Mouse (Mus musculus) CH12.LX (cell line): ENCODE measurements at regions not wholly inside any gene's neighbourhood (a gene's known extent, or its start where the extent isn't known, plus 50 kb on each side); places are given as distances from the start of the nearest gene placed in this dataset.

Experiments
- DNase-seq: peaks from one replicate; pipeline ENCODE4 v3.0.0-alpha.2; 2013; ENCODE audit errors: extremely low read depth
- H3K27ac ChIP-seq: 2 replicates; pipeline ENCODE4 v1.5.1; 2012; ENCODE audit warnings: low read depth, mild to moderate bottlenecking, control low read depth, moderate library complexity; ENCODE audit not compliant: insufficient read depth
- H3K27me3 ChIP-seq: replicated peaks from 2 replicates; pipeline ENCODE3; 2012; ENCODE audit warnings: inconsistent platforms
- H3K36me3 ChIP-seq, 2 experiments: replicated peaks in 1 of 2; 2 replicates each; pipeline versions ENCODE3 to v1.6.1; 2012; ENCODE audit warnings: inconsistent platforms in 1 of 2, low read length in 1 of 2, mild to moderate bottlenecking in 1 of 2, mixed read lengths in 1 of 2, moderate library complexity in 1 of 2; ENCODE audit not compliant: control insufficient read depth in 1 of 2, insufficient read depth in 1 of 2
- H3K4me1 ChIP-seq, 2 experiments: 2 replicates each; pipeline ENCODE4 v1.6.1; 2012; ENCODE audit warnings: inconsistent platforms in 1 of 2, moderate library complexity in 1 of 2; ENCODE audit not compliant: insufficient read depth in 2 of 2, control insufficient read depth in 1 of 2
- H3K4me2 ChIP-seq: 2 replicates; pipeline ENCODE4 v1.6.1; 2012; ENCODE audit warnings: low read depth, mild to moderate bottlenecking, control low read depth; ENCODE audit not compliant: poor library complexity, insufficient read depth, severe bottlenecking
- H3K4me3 ChIP-seq, 3 experiments: fragments of 150-350 bp in 1 of 3; sonication (generic) in 1 of 3; replicated peaks in 1 of 3; 2 replicates each; pipeline versions ENCODE3 to v1.5.1; 2011 to 2012; ENCODE audit warnings: low read depth in 2 of 3, low read length in 2 of 3, mild to moderate bottlenecking in 2 of 3, moderate library complexity in 2 of 3, control low read depth in 1 of 3, improper control_type of control experiment in 1 of 3, inconsistent platforms in 1 of 3, mixed read lengths in 1 of 3; ENCODE audit not compliant: poor library complexity in 1 of 3
- H3K79me2 ChIP-seq: replicated peaks from 2 replicates; pipeline ENCODE4 v1.6.1; 2012; ENCODE audit warnings: mild to moderate bottlenecking, moderate library complexity; ENCODE audit not compliant: control insufficient read depth, poor library complexity, insufficient read depth, severe bottlenecking; ENCODE audit errors: extremely low read depth
- H3K9ac ChIP-seq: 2 replicates; pipeline ENCODE4 v1.6.1; 2012; ENCODE audit warnings: low read depth, mild to moderate bottlenecking, control low read depth, moderate library complexity; ENCODE audit not compliant: insufficient read depth
- H3K9me3 ChIP-seq: replicated peaks from 2 replicates; pipeline ENCODE3; 2012; ENCODE audit warnings: low read length, inconsistent platforms, mixed read lengths
- BHLHE40 ChIP-seq: IDR thresholded peaks from 2 replicates; pipeline ENCODE4 v1.6.1; 2011; ENCODE audit warnings: mild to moderate bottlenecking, low read depth, low read length, improper control_type of control experiment
- E2F4 ChIP-seq: IDR thresholded peaks from 2 replicates; pipeline ENCODE4 v1.6.1; 2011; ENCODE audit warnings: low read depth, low read length, improper control_type of control experiment; ENCODE audit not compliant: insufficient replicate concordance
- EP300 ChIP-seq: IDR thresholded peaks from 2 replicates; pipeline ENCODE4 v1.6.1; 2011; ENCODE audit warnings: low read length, improper control_type of control experiment
- GABPA ChIP-seq: IDR thresholded peaks from 2 replicates; pipeline ENCODE4 v1.6.1; 2012; ENCODE audit warnings: low read depth, low read length, improper control_type of control experiment, inconsistent platforms; ENCODE audit not compliant: insufficient replicate concordance
- JUN ChIP-seq: IDR thresholded peaks from 2 replicates; pipeline ENCODE4 v1.6.1; 2011; ENCODE audit warnings: low read depth, mild to moderate bottlenecking, low read length, improper control_type of control experiment, moderate library complexity; ENCODE audit not compliant: insufficient read depth
- JUND ChIP-seq: conservative IDR thresholded peaks from 2 replicates; pipeline ENCODE4 v1.6.1; 2011; ENCODE audit warnings: low read depth, low read length, improper control_type of control experiment
- KAT2A ChIP-seq: IDR thresholded peaks from 2 replicates; pipeline ENCODE4 v1.6.1; 2012; ENCODE audit warnings: low read length, improper control_type of control experiment, inconsistent platforms; ENCODE audit not compliant: insufficient replicate concordance
- MAFK ChIP-seq: IDR thresholded peaks from 2 replicates; pipeline ENCODE4 v1.6.1; 2011; ENCODE audit warnings: low read length, improper control_type of control experiment; ENCODE audit not compliant: insufficient replicate concordance
- MAZ ChIP-seq: IDR thresholded peaks from 2 replicates; pipeline ENCODE4 v1.6.1; 2012; ENCODE audit warnings: low read depth, mild to moderate bottlenecking, inconsistent platforms, low read length, improper control_type of control experiment, moderate library complexity
- MEF2A ChIP-seq: IDR thresholded peaks from 2 replicates; pipeline ENCODE4 v1.6.1; 2014; ENCODE audit warnings: low read depth, mild to moderate bottlenecking, inconsistent platforms, low read length, improper control_type of control experiment, borderline replicate concordance
- NELFE ChIP-seq: IDR thresholded peaks from 2 replicates; pipeline ENCODE4 v1.6.1; 2011; ENCODE audit warnings: low read depth, low read length, improper control_type of control experiment
- NRF1 ChIP-seq: IDR thresholded peaks from 2 replicates; pipeline ENCODE4 v1.6.1; 2014; ENCODE audit warnings: low read depth, mild to moderate bottlenecking, inconsistent platforms, low read length, improper control_type of control experiment, moderate library complexity
- PAX5 ChIP-seq: IDR thresholded peaks from 2 replicates; pipeline ENCODE4 v1.6.1; 2012; ENCODE audit warnings: low read length, inconsistent platforms, mixed read lengths
- POLR2A ChIP-seq: IDR thresholded peaks from 2 replicates; pipeline ENCODE4 v1.6.1; 2011; ENCODE audit warnings: low read depth, mild to moderate bottlenecking, improper control_type of control experiment, low read length
- POLR2AphosphoS2 ChIP-seq: IDR thresholded peaks from 2 replicates; pipeline ENCODE4 v1.6.1; 2011; ENCODE audit warnings: low read depth, low read length, improper control_type of control experiment
- RCOR1 ChIP-seq: conservative IDR thresholded peaks from 2 replicates; pipeline ENCODE4 v1.6.1; 2012; ENCODE audit warnings: low read depth, mild to moderate bottlenecking, inconsistent platforms, low read length, improper control_type of control experiment
- SMC3 ChIP-seq: IDR thresholded peaks from 2 replicates; pipeline ENCODE4 v1.6.1; 2011; ENCODE audit warnings: low read depth, low read length, improper control_type of control experiment
- USF1 ChIP-seq: IDR thresholded peaks from 2 replicates; pipeline ENCODE4 v1.6.1; 2014; ENCODE audit warnings: low read depth, mild to moderate bottlenecking, inconsistent platforms, low read length, improper control_type of control experiment
- ZC3H11A ChIP-seq: IDR thresholded peaks from 2 replicates; pipeline ENCODE4 v1.6.1; 2012; ENCODE audit warnings: low read depth, mild to moderate bottlenecking, inconsistent platforms, low read length, improper control_type of control experiment
- ZKSCAN1 ChIP-seq: IDR thresholded peaks from 2 replicates; pipeline ENCODE4 v1.6.1; 2012; ENCODE audit warnings: low read depth, inconsistent platforms, low read length, improper control_type of control experiment, borderline replicate concordance
- ZMIZ1 ChIP-seq: IDR thresholded peaks from 2 replicates; pipeline ENCODE4 v1.6.1; 2012; ENCODE audit warnings: low read depth, mild to moderate bottlenecking, inconsistent platforms, low read length, improper control_type of control experiment
- ZNF384 ChIP-seq: IDR thresholded peaks from 2 replicates; pipeline ENCODE4 v1.6.1; 2012; ENCODE audit warnings: low read depth, low read length, improper control_type of control experiment, inconsistent platforms
- dilution Hi-C: fragments of 300-500 bp; cut with MboI; formaldehyde crosslinking; loops from 2 replicates; pipeline ENCODE4 v1.14.3; 2020; ENCODE audit warnings: low sequenced_read_pairs; ENCODE audit not compliant: extremely low pct_unique_long_range_greater_than_20kb, extremely low pct_ligation_motif_present
- in situ Hi-C: fragments of 300-500 bp; cut with MboI; formaldehyde crosslinking; loops from 3 replicates; pipeline ENCODE4 v1.14.3; 2019; ENCODE audit warnings: low sequenced_read_pairs, low pct_ligation_motif_present, low pct_unique_long_range_greater_than_20kb, mixed read lengths

DNA sequence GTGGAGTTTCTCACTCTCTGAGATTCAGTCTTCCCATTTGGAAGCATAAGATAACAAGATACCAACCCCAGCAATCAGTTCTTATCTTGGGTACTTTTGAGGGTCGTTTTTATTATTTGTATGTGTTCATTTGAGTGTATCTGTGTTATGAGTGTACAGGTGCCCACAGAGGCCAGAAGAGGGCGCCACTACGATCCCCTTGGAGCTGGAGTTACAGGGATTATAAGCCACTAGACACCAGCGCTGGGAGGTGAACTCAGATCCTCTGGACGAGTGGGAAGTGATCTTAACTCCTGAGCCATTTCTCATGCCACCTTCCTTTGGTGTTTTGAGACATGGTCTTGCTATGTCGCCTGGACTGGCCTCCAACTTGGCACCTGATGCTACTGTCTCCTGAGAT, 172.0 kb downstream of the Cand1 start:
- in situ Hi-C loops (no loop called here), dilution Hi-C loops (no loop called here)
- TF ChIP-seq E2F4: no peak
- no peak for TF ChIP-seq JUND
- no peak for TF ChIP-seq JUN
- TF ChIP-seq USF1: no peak
- no peak for TF ChIP-seq MAZ
- TF ChIP-seq POLR2A: no peak
- TF ChIP-seq ZNF384: no peak
- no peak for TF ChIP-seq GABPA
- TF ChIP-seq ZKSCAN1: no peak
- TF ChIP-seq ZC3H11A: no peak
- TF ChIP-seq ZMIZ1: no peak
- TF ChIP-seq NRF1: no peak
- TF ChIP-seq SMC3: no peak
- no peak for TF ChIP-seq POLR2AphosphoS2
- no peak for TF ChIP-seq EP300
- TF ChIP-seq KAT2A: no peak
- TF ChIP-seq MEF2A: no peak
- TF ChIP-seq RCOR1: no peak

DNA sequence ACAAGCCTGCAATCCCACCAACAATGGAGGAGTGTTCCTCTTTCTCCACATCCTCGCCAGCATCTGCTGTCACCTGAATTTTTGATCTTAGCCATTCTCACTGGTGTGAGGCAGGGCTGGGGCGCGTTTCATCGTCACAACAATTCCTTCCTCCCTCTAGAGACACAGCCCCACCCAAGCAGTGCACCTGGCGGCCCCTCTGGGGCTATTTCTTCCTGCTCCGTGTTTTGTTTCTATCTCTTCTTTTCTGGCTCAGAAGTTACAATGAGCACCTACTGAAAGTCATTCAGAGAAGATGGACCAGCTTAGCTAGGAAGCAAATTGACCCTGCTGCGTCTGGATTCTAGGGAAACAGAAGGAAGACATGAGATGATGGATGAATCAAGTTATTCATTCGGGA, 172.5 kb downstream of the Cand1 start:
- Histone ChIP-seq H3K9me3 (no peaks in the 10 kb centered on the region), H3K4me1 (no peaks in the 10 kb centered on the region), H3K36me3 (no peaks in the 10 kb centered on the region), H3K9ac (no peak overlapping the region), H3K79me2 (no peaks in the 10 kb centered on the region), H3K27me3 (no peaks in the 10 kb centered on the region), H3K27ac (no peak overlapping the region), H3K4me3 (no peak overlapping the region), H3K4me2 (no peak overlapping the region)
- dilution Hi-C loops (no loop called here), in situ Hi-C loops (no loop called here)
- no peak for DNase-seq
- TF ChIP-seq EP300 (no peak), NELFE (no peak), BHLHE40 (no peak), MAFK (no peak), GABPA (no peak), ZNF384 (no peak), JUN (no peak), USF1 (no peak), PAX5 (no peak)

More for the DNA sequence above, 172.0 kb downstream of the Cand1 start:
- H3K9me3 ChIP-seq: no peaks in the 10 kb centered on the region
- no peak overlapping the region for H3K4me2 ChIP-seq
- H3K36me3 ChIP-seq: no peaks in the 10 kb centered on the region
- no peaks in the 10 kb centered on the region for H3K27me3 ChIP-seq
- no peak overlapping the region for H3K9ac ChIP-seq
- no peak for DNase-seq
- H3K79me2 ChIP-seq: no peaks in the 10 kb centered on the region
- H3K4me1 ChIP-seq: no peaks in the 10 kb centered on the region
- no peak overlapping the region for H3K4me3 ChIP-seq
- H3K27ac ChIP-seq: no peak overlapping the region
